Mouse (Mus musculus): ENCODE measurements around the gene Zan.

Gene Zan

GRCm38 (mm10) chr5:137352011-137352975, 124.6 kb downstream of the Zan start:
- in situ Hi-C loops (cut with MboI, MseI): loop anchor here in 1 of 2 experiments (5.0 kb wide), 1 partner anchor 90 kb away; no protein-coding TSS in a partner anchor

GRCm38 (mm10) chr5:137351394-137351793, 125.5 kb downstream of the Zan start:
- in situ Hi-C loops (cut with MboI, MseI): loop anchor here in 1 of 2 experiments (5.0 kb wide), 1 partner anchor 91 kb away; no protein-coding TSS in a partner anchor

- in situ Hi-C loops (cut with MboI, MseI): loop anchor here in 1 of 2 experiments (5.0 kb wide), 1 partner anchor 91 kb away; no protein-coding TSS in a partner anchor
Measured at GRCm38 (mm10) chr5:137351058-137351380, 125.8 kb downstream of the Zan start.

GRCm38 (mm10) chr5:137350205-137351057, 126.4 kb downstream of the Zan start:
- in situ Hi-C loops (cut with MboI, MseI): loop anchor here in 1 of 2 experiments (5.0 kb wide), 1 partner anchor 92 kb away; no protein-coding TSS in a partner anchor

- in situ Hi-C loops (cut with MboI, MseI): loop anchor here in 1 of 2 experiments (5.0 to 25.0 kb wide), 2 partner anchors 93 to 413 kb away; no protein-coding TSS in a partner anchor
Measured at GRCm38 (mm10) chr5:137349384-137350204, 127.3 kb downstream of the Zan start, which contains the start of gene Ephb4. Gene Ephb4, plus strand, starts transcription at chr5:137350109.

GRCm38 (mm10) chr5:137348482-137349383, 128.1 kb downstream of the Zan start:
- in situ Hi-C loops (cut with MboI, MseI): loop anchor here in 1 of 2 experiments (25.0 kb wide), 1 partner anchor 414 kb away; no protein-coding TSS in a partner anchor

GRCm38 (mm10) chr5:137347856-137348255, 129.0 kb downstream of the Zan start:
- in situ Hi-C loops (cut with MboI, MseI): loop anchor here in 1 of 2 experiments (25.0 kb wide), 1 partner anchor 414 kb away; no protein-coding TSS in a partner anchor

- in situ Hi-C loops (cut with MboI, MseI): loop anchor here in 1 of 2 experiments (25.0 kb wide), 1 partner anchor 415 kb away; no protein-coding TSS in a partner anchor
Measured at GRCm38 (mm10) chr5:137346983-137347382, 129.9 kb downstream of the Zan start.

GRCm38 (mm10) chr5:137346388-137346787, 130.5 kb downstream of the Zan start:
- in situ Hi-C loops (cut with MboI, MseI): loop anchor here in 1 of 2 experiments (25.0 kb wide), 1 partner anchor 416 kb away; no protein-coding TSS in a partner anchor

GRCm38 (mm10) chr5:137345821-137346220, 131.0 kb downstream of the Zan start:
- in situ Hi-C loops (cut with MboI, MseI): loop anchor here in 1 of 2 experiments (25.0 kb wide), 1 partner anchor 416 kb away; no protein-coding TSS in a partner anchor

GRCm38 (mm10) chr5:137343869-137344268, 133.0 kb downstream of the Zan start:
- in situ Hi-C loops (cut with MboI, MseI): loop anchor here in 1 of 2 experiments (25.0 kb wide), 1 partner anchor 418 kb away; no protein-coding TSS in a partner anchor

- in situ Hi-C loops (cut with MboI, MseI): loop anchor here in 1 of 2 experiments (25.0 kb wide), 1 partner anchor 419 kb away; no protein-coding TSS in a partner anchor
Measured at GRCm38 (mm10) chr5:137343412-137343811, 133.5 kb downstream of the Zan start.

- in situ Hi-C loops (cut with MboI, MseI): loop anchor here in 1 of 2 experiments (25.0 kb wide), 1 partner anchor 420 kb away; no protein-coding TSS in a partner anchor
Measured at GRCm38 (mm10) chr5:137342407-137343012, 134.4 kb downstream of the Zan start.

GRCm38 (mm10) chr5:137340222-137340621, 136.6 kb downstream of the Zan start:
- in situ Hi-C loops (cut with MboI, MseI): loop anchor here in 1 of 2 experiments (25.0 kb wide), 1 partner anchor 422 kb away; no protein-coding TSS in a partner anchor

- in situ Hi-C loops (cut with MboI, MseI): loop anchor here in 1 of 2 experiments (25.0 kb wide), 1 partner anchor 423 kb away; no protein-coding TSS in a partner anchor
Measured at GRCm38 (mm10) chr5:137339290-137339979, 137.4 kb downstream of the Zan start.

- in situ Hi-C loops (cut with MboI, MseI): loop anchor here in 1 of 2 experiments (25.0 kb wide), 1 partner anchor 424 kb away; no protein-coding TSS in a partner anchor
Measured at GRCm38 (mm10) chr5:137338663-137339289, 138.1 kb downstream of the Zan start.

- in situ Hi-C loops (cut with MboI, MseI): loop anchor here in 1 of 2 experiments (25.0 kb wide), 1 partner anchor 424 kb away; no protein-coding TSS in a partner anchor
Measured at GRCm38 (mm10) chr5:137338256-137338655, 138.6 kb downstream of the Zan start.
